ENCODE assay signal across 8 mouse cellular contexts in genomic region chr11:84522577-84523320, GRCm38 (mm10). TPM values are rescaled to one million over a fixed set of nuclear protein-coding genes. Genes with fewer than 3 reads are reported as not detected.
DNase-seq lines count a peak whose midpoint lies in the region; ATAC-seq and TF ChIP-seq lines count a peak whose summit lies in the region.

No protein-coding gene starts in this region.

- no peak overlapping the region for H3K4me2 ChIP-seq in forebrain, postnatal 0 days (ENCODE audit: low read depth)
- H3K4me2 ChIP-seq in hindbrain, embryonic 12.5 days (replicated peaks) = peak overlapping the region; percentile 66
- peak overlapping the region; percentile 28; the same call in 1 of the 2 replicates for H3K4me2 ChIP-seq in limb, embryonic 14.5 days (replicated peaks; ENCODE audit: low read depth, low read length, severe bottlenecking)
- H3K4me2 ChIP-seq in midbrain, embryonic 15.5 days = peak overlapping the region; percentile 65

- H3K4me1 ChIP-seq in E14TG2a.4 (replicated peaks; ENCODE audit: low read depth, low read length) = peaks cover 73% of the 10 kb centered on the region
- H3K4me1 ChIP-seq in bone marrow macrophage, adult 2 months (ENCODE audit: control insufficient read depth, insufficient read depth, low read length) = peaks cover 4% of the 10 kb centered on the region; the same call in 1 of the 2 replicates
- peaks cover 10% of the 10 kb centered on the region for H3K4me1 ChIP-seq in forebrain, postnatal 0 days (ENCODE audit: insufficient read depth)
- peaks cover 13% of the 10 kb centered on the region for H3K4me1 ChIP-seq in hindbrain, embryonic 12.5 days
- H3K4me1 ChIP-seq in limb, embryonic 14.5 days (ENCODE audit: control insufficient read depth, insufficient read depth, low read length) = peaks cover 5% of the 10 kb centered on the region; the same call in 1 of the 2 replicates
- peaks cover 25% of the 10 kb centered on the region for H3K4me1 ChIP-seq in midbrain, embryonic 15.5 days

- no peak overlapping the region for H3K9ac ChIP-seq in forebrain, postnatal 0 days
- peak overlapping the region; percentile 84 for H3K9ac ChIP-seq in hindbrain, embryonic 12.5 days
- no peak overlapping the region for H3K9ac ChIP-seq in limb, embryonic 14.5 days (ENCODE audit: low read depth, low read length, severe bottlenecking)
- H3K9ac ChIP-seq in midbrain, embryonic 15.5 days = peak overlapping the region; percentile 70

- peak; percentile 50 for DNase-seq in forebrain, postnatal 0 days
- DNase-seq in limb, embryonic 14.5 days (ENCODE audit: low spot score) = no peak
- DNase-seq in urinary bladder, postnatal 36 days (ENCODE audit: low spot score in 2 of 2) = peak; percentile 79 to 88
- no peak for DNase-seq in thymus, adult 18-20 months

- no peak overlapping the region for H3K27ac ChIP-seq in bone marrow macrophage, adult 2 months (ENCODE audit: insufficient read depth, low read depth, low read length)
- H3K27ac ChIP-seq in forebrain, postnatal 0 days (ENCODE audit: low read depth, low read length) = no peak overlapping the region
- H3K27ac ChIP-seq in hindbrain, embryonic 12.5 days = peak overlapping the region; percentile 83
- H3K27ac ChIP-seq in limb, embryonic 14.5 days (replicated peaks; ENCODE audit: low read depth, low read length) = no peak overlapping the region
- H3K27ac ChIP-seq in midbrain, embryonic 15.5 days = peak overlapping the region; percentile 86

- ATAC-seq in forebrain, postnatal 0 days = no peak
- no peak for ATAC-seq in hindbrain, embryonic 12.5 days (ENCODE audit: low FRiP score)
- ATAC-seq in limb, embryonic 14.5 days (ENCODE audit: low FRiP score, low read depth) = no peak
- no peak for ATAC-seq in midbrain, embryonic 15.5 days (replicated peaks)

- no peaks in the 10 kb centered on the region for H3K36me3 ChIP-seq in E14TG2a.4 (ENCODE audit: insufficient read depth, low read length)
- no peaks in the 10 kb centered on the region for H3K36me3 ChIP-seq in forebrain, postnatal 0 days (ENCODE audit: insufficient read depth)
- H3K36me3 ChIP-seq in hindbrain, embryonic 12.5 days = peaks cover 3% of the 10 kb centered on the region; the same call in 1 of the 2 replicates
- H3K36me3 ChIP-seq in limb, embryonic 14.5 days (ENCODE audit: control insufficient read depth, insufficient read depth, low read length) = no peaks in the 10 kb centered on the region
- no peaks in the 10 kb centered on the region for H3K36me3 ChIP-seq in midbrain, embryonic 15.5 days (replicated peaks)

- WGBS in forebrain, postnatal 0 days = 1% methylated on average over 40 of the region's 40 CpGs
- under 1% methylated on average over 40 of the region's 40 CpGs for WGBS in hindbrain, embryonic 12.5 days
- WGBS in limb, embryonic 14.5 days = 1% methylated on average over 40 of the region's 40 CpGs
- WGBS in midbrain, embryonic 15.5 days = under 1% methylated on average over 40 of the region's 40 CpGs

- no peak for TF ChIP-seq CTCF in E14TG2a.4 (conservative IDR thresholded peaks at IDR 0.05; ENCODE audit: low read length)
- no peak for TF ChIP-seq CTCF in bone marrow macrophage, adult 2 months (IDR thresholded peaks at IDR 0.05; ENCODE audit: low read depth, low read length)
- TF ChIP-seq CTCF in forebrain, postnatal 0 days (IDR thresholded peaks at IDR 0.05; ENCODE audit: low read depth) = no peak

- peaks cover 11% of the 10 kb centered on the region for H3K9me3 ChIP-seq in E14TG2a.4 (ENCODE audit: low read length)
- no peaks in the 10 kb centered on the region for H3K9me3 ChIP-seq in forebrain, postnatal 0 days (ENCODE audit: low read length)
- no peaks in the 10 kb centered on the region for H3K9me3 ChIP-seq in hindbrain, embryonic 12.5 days (replicated peaks)
- no peaks in the 10 kb centered on the region for H3K9me3 ChIP-seq in limb, embryonic 14.5 days (ENCODE audit: control insufficient read depth, low read length)
- H3K9me3 ChIP-seq in midbrain, embryonic 15.5 days = no peaks in the 10 kb centered on the region

- peaks cover 97% of the 10 kb centered on the region for H3K27me3 ChIP-seq in E14TG2a.4 (ENCODE audit: insufficient read depth, low read length)
- H3K27me3 ChIP-seq in forebrain, postnatal 0 days (ENCODE audit: insufficient read depth, low read length) = peaks cover 91% of the 10 kb centered on the region
- peaks cover 89% of the 10 kb centered on the region for H3K27me3 ChIP-seq in hindbrain, embryonic 12.5 days
- H3K27me3 ChIP-seq in limb, embryonic 14.5 days (ENCODE audit: control insufficient read depth, insufficient read depth, low read length) = peaks cover 92% of the 10 kb centered on the region
- peaks cover 51% of the 10 kb centered on the region for H3K27me3 ChIP-seq in midbrain, embryonic 15.5 days (replicated peaks)

- peak overlapping the region; percentile 32 for H3K4me3 ChIP-seq in E14TG2a.4 (replicated peaks; ENCODE audit: low read length)
- H3K4me3 ChIP-seq in bone marrow macrophage, adult 2 months (ENCODE audit: insufficient read depth, low read length) = peak overlapping the region; percentile 45
- peak overlapping the region; percentile 8; the same call in 1 of the 2 replicates for H3K4me3 ChIP-seq in forebrain, postnatal 0 days (ENCODE audit: low read depth, low read length)
- peak overlapping the region; percentile 51 for H3K4me3 ChIP-seq in hindbrain, embryonic 12.5 days
- peak overlapping the region; percentile 14 for H3K4me3 ChIP-seq in limb, embryonic 14.5 days (replicated peaks; ENCODE audit: low read length)
- H3K4me3 ChIP-seq in midbrain, embryonic 15.5 days = peak overlapping the region; percentile 56

- TF ChIP-seq POLR2A in bone marrow macrophage, adult 2 months (IDR thresholded peaks at IDR 0.05; ENCODE audit: borderline replicate concordance, low read depth, low read length) = no peak
- TF ChIP-seq POLR2A in limb, embryonic 14.5 days (IDR thresholded peaks at IDR 0.05; ENCODE audit: borderline replicate concordance, extremely low read depth, insufficient read depth, insufficient read length) = no peak

RNA-seq across cellular contexts. Expression of gene Lhx1, which starts 2.6 kb away (rescaled TPM):
- polyA plus RNA-seq in bone marrow macrophage, adult 2 months (2012; ENCODE audit: insufficient read depth, insufficient read length, missing spikeins) = not detected in 2 replicates
- total RNA-seq in forebrain, postnatal 0 days (2014; rRNA removed) = 2.4 and 7.9 TPM in 2 replicates
- polyA plus RNA-seq in forebrain, postnatal 0 days (2015; fragmentation: Nextera tagmentation; extraction: Ambion mirVana) = 2.5 and 5.3 TPM in 2 replicates
- 65.0 and 68.8 TPM in 2 replicates for polyA plus RNA-seq in hindbrain, embryonic 12.5 days (2016; fragmentation: Nextera tagmentation; extraction: Ambion mirVana)
- 0.08 and 0.10 TPM in 2 replicates for polyA plus RNA-seq in limb, embryonic 14.5 days (2012; rRNA removed)
- polyA plus RNA-seq in limb, embryonic 14.5 days (2014; fragmentation: Nextera tagmentation; extraction: Ambion mirVana) = not detected in 2 replicates
- 36.8 and 43.3 TPM in 2 replicates for polyA plus RNA-seq in midbrain, embryonic 15.5 days (2015; fragmentation: Nextera tagmentation; extraction: Ambion mirVana)

RNA-seq across cellular contexts. Expression of gene Aatf, which starts 9.4 kb away (rescaled TPM):
- 15.2 and 17.4 TPM in 2 replicates for polyA plus RNA-seq in bone marrow macrophage, adult 2 months (2012; ENCODE audit: insufficient read depth, insufficient read length, missing spikeins)
- 25.5 and 38.9 TPM in 2 replicates for total RNA-seq in forebrain, postnatal 0 days (2014; rRNA removed)
- 34.1 and 40.4 TPM in 2 replicates for polyA plus RNA-seq in forebrain, postnatal 0 days (2015; fragmentation: Nextera tagmentation; extraction: Ambion mirVana)
- 53.2 and 55.6 TPM in 2 replicates for polyA plus RNA-seq in hindbrain, embryonic 12.5 days (2016; fragmentation: Nextera tagmentation; extraction: Ambion mirVana)
- polyA plus RNA-seq in limb, embryonic 14.5 days (2012; rRNA removed) = 8.7 and 12.3 TPM in 2 replicates
- 44.3 and 44.8 TPM in 2 replicates for polyA plus RNA-seq in limb, embryonic 14.5 days (2014; fragmentation: Nextera tagmentation; extraction: Ambion mirVana)
- 49.2 and 53.2 TPM in 2 replicates for polyA plus RNA-seq in midbrain, embryonic 15.5 days (2015; fragmentation: Nextera tagmentation; extraction: Ambion mirVana)

Comparison
In these comparisons a context has a peak if more than half of its experiments do, and no peak if none do; other contexts are left out.
1. H3K27ac ChIP-seq: peak in hindbrain, embryonic 12.5 days (single experiment) and midbrain, embryonic 15.5 days (single experiment); none in bone marrow macrophage, adult 2 months (single experiment), forebrain, postnatal 0 days (single experiment) and limb, embryonic 14.5 days (single experiment).
2. DNase-seq: peak in forebrain, postnatal 0 days (single experiment) and urinary bladder, postnatal 36 days (2 of 2); none in limb, embryonic 14.5 days (single experiment) and thymus, adult 18-20 months (0 of 2).
3. H3K9ac ChIP-seq: peak in hindbrain, embryonic 12.5 days (single experiment) and midbrain, embryonic 15.5 days (single experiment); none in forebrain, postnatal 0 days (single experiment) and limb, embryonic 14.5 days (single experiment).
4. Peak in every context shown above with its lines, with median percentiles within 50 percentile points of each other: H3K4me3 ChIP-seq.